Mouse (Mus musculus) midbrain, embryonic 16.5 days (tissue): Measurements from ENCODE around the gene Batf2. TPM values are rescaled to one million over a fixed set of nuclear protein-coding genes. Genes with fewer than 3 reads are reported as not detected.
"Not testable (repeated sequence)": the region's sequence is repeated elsewhere in the genome, so short reads cannot be mapped to it uniquely, and the experiment has no call there.

Experiments
- ATAC-seq: fragments of 200-750 bp; cut with Nextera tagmentation; 2 replicates; pipeline ENCODE4 v1.8.0; 2017; ENCODE audit warnings: moderate TSS enrichment
- H3K27ac ChIP-seq: fragments of 300-500 bp; sonication (generic); 2 replicates; pipeline ENCODE4 v1.5.1; 2014; ENCODE audit warnings: mild to moderate bottlenecking, low read length, mixed read lengths
- H3K27me3 ChIP-seq: fragments of 300-500 bp; sonication (generic); 2 replicates; pipeline ENCODE4 v1.6.1; 2014; ENCODE audit warnings: low read depth, low read length, mixed read lengths; ENCODE audit not compliant: control insufficient read depth, insufficient read depth
- H3K36me3 ChIP-seq: fragments of 300-500 bp; sonication (generic); 2 replicates; pipeline ENCODE4 v1.6.1; 2014; ENCODE audit warnings: mild to moderate bottlenecking, low read length, moderate library complexity, mixed read lengths; ENCODE audit not compliant: control insufficient read depth, insufficient read depth
- H3K4me1 ChIP-seq: fragments of 300-500 bp; sonication (generic); 2 replicates; pipeline ENCODE4 v1.6.1; 2014; ENCODE audit warnings: mild to moderate bottlenecking, low read length, mixed read lengths; ENCODE audit not compliant: control insufficient read depth, insufficient read depth
- H3K4me2 ChIP-seq: fragments of 300-500 bp; sonication (generic); 2 replicates; pipeline ENCODE4 v1.6.1; 2014; ENCODE audit warnings: mild to moderate bottlenecking, low read length, mixed read lengths
- H3K4me3 ChIP-seq: fragments of 300-500 bp; sonication (generic); 2 replicates; pipeline ENCODE4 v1.5.1; 2014; ENCODE audit warnings: low read depth, mild to moderate bottlenecking, low read length, moderate library complexity, mixed read lengths
- H3K9ac ChIP-seq: fragments of 300-500 bp; sonication (generic); 2 replicates; pipeline ENCODE4 v1.6.1; 2014; ENCODE audit warnings: low read depth, low read length, mixed read lengths
- H3K9me3 ChIP-seq: fragments of 300-500 bp; sonication (generic); replicated peaks from 2 replicates; pipeline ENCODE4 v1.6.1; 2014; ENCODE audit warnings: mild to moderate bottlenecking, low read length, mixed read lengths; ENCODE audit not compliant: control insufficient read depth, poor library complexity, severe bottlenecking
- WGBS: fragments of 180-500 bp; shearing (Covaris S2); extraction: QIAGEN DNeasy Blood & Tissue Kit; methylation state at CpG from one replicate; pipeline ENCODE4 v1.1.7; 2014; 5-methylcytosine and 5-hydroxymethylcytosine counted together
- polyA plus RNA-seq: library from polyadenylated mRNA; unstranded; fragments of >200 nt; fragmentation: Nextera tagmentation; extraction: Ambion mirVana; gene quantifications from 2 replicates; pipeline ENCODE4 v1.2.1, GENCODE M21; 2015

Batf2 gene
- polyA plus RNA-seq, 1 experiment from 2014 or later, result not detected

DNA sequence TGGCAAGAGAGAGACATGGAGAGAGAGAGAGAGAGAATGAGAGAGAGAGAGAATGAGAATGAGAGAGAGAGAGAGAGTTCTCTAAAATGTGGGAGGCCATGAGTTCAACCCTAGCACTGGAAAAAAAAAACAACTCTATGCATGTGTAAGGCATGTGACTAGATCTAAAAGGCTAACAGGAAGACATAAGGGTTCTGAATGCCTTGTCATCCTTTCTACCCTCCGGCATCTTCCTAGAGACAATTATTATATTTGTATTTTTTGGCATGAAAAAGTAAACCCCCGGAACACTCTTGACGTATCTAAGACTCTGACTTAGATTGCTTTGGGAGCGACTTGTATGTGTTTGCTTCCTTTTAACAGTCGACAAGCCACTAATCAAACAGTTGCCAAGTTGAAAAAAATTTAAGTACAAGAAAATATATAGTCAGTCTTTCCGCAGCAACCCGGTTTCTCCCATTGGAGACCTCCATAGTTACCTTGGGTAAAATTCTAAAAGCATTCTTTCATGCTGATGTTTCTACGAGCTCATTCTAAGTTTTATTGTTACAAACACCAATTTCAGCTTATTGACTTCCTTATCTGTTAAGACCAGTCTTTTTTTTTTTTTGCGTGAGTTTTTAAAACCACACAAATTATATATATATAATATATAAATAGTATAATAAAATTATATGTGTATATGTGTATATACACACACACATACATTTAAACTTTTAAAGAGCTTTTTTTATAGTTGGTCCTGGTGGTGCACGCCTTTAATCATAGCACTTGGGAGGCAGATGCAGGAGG lies 13.8 kb upstream of the Batf2 start:
- H3K4me2 ChIP-seq, result peak overlapping the region; percentile 59
- peak overlapping the region; percentile 90; the same call in 1 of the 2 replicates for H3K27ac ChIP-seq
- H3K4me3 ChIP-seq, result peak overlapping the region; percentile 53
- H3K4me1 ChIP-seq, result peaks cover 7% of the 10 kb centered on the region
- H3K9me3 ChIP-seq, result no peaks in the 10 kb centered on the region
- H3K27me3 ChIP-seq, result no peaks in the 10 kb centered on the region
- 78% methylated on average over 10 of the region's 10 CpGs for WGBS
- no peak overlapping the region for H3K9ac ChIP-seq
- ATAC-seq, result no peak
- no peaks in the 10 kb centered on the region for H3K36me3 ChIP-seq

DNA sequence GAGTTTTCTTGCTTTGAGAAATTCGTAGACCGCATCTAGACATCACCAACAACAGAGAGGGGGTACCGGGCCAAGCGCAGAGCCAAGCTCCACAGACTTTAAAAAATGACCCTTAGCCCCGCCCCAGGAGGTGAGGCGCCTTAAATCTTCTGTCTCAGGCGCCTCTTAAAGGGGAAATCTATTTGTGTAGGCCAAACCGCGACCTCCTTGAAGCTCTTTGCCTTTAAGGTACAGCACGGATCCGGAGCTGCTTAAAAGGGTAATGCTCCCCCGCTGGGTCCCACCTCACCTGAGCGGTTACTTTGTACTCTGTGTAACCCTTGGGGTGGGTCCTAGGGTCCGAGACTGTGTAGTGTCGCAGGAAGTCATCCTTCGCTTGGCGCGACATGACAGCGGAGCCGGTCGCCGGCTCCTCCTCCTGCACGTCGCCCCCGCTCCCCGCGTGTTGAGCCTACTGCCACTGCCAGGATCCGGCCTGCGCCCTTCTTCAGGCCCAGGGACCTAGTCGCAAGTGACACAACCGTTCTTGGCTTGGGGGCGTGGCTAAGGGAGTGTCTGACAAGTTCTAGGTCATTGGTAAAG lies 12.9 kb upstream of the Batf2 start, which contains the start of gene Snx15:
Gene Snx15, minus strand, starts transcription at position 545 of the 582 bp plus-strand sequence.
- no peaks in the 10 kb centered on the region for H3K27me3 ChIP-seq
- H3K36me3 ChIP-seq, result no peaks in the 10 kb centered on the region
- WGBS, result under 1% methylated on average over 32 of the region's 32 CpGs
- peak; percentile 95 for ATAC-seq
- peak within 1 kb of the TSS; percentile 72 for H3K9ac ChIP-seq
- peak within 1 kb of the TSS; percentile 53 for H3K4me3 ChIP-seq
- H3K27ac ChIP-seq, result peak within 1 kb of the TSS; percentile 90
- no peaks in the 10 kb centered on the region for H3K9me3 ChIP-seq
- H3K4me1 ChIP-seq, result peaks cover 7% of the 10 kb centered on the region
- peak within 1 kb of the TSS; percentile 59 for H3K4me2 ChIP-seq

DNA sequence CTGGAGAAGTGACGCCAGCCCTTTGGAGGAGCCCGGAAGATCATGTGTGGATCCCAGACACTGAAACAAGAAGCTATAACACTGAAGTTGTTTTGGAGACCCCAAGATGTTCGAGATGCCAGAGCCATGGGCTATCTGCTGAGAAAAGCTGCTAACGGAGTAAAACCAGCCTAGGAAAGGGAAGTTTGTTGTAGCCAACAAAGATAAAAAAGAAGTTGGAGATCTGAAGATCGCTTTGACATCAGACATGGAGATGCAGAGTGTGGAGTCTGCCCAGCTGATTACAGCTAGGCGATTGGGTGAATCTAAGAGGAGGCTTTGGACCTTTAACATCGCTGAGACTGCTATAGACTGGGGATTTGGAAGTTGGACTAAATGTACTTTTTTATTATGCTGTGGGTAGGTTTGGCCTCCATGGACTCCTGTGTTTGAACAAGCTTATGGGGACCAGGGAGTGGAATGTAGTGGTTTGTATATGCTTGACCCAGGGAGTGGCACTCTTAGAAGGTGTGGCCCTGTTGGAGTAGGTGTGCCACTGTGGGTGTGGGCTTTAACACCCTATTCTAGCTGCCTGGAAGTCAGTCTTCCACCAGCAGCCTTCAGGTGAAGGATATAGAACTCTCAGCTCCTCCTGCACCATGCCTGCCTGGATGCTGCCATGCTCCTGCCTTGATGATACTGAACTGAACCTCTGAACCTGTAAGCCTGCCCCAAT lies 10.2 kb upstream of the Batf2 start:
- not testable (repeated sequence) for H3K4me3 ChIP-seq, H3K36me3 ChIP-seq, H3K9ac ChIP-seq, H3K27ac ChIP-seq, ATAC-seq, H3K4me1 ChIP-seq, H3K4me2 ChIP-seq, H3K27me3 ChIP-seq, H3K9me3 ChIP-seq
- 76% methylated on average over 7 of the region's 7 CpGs for WGBS

DNA sequence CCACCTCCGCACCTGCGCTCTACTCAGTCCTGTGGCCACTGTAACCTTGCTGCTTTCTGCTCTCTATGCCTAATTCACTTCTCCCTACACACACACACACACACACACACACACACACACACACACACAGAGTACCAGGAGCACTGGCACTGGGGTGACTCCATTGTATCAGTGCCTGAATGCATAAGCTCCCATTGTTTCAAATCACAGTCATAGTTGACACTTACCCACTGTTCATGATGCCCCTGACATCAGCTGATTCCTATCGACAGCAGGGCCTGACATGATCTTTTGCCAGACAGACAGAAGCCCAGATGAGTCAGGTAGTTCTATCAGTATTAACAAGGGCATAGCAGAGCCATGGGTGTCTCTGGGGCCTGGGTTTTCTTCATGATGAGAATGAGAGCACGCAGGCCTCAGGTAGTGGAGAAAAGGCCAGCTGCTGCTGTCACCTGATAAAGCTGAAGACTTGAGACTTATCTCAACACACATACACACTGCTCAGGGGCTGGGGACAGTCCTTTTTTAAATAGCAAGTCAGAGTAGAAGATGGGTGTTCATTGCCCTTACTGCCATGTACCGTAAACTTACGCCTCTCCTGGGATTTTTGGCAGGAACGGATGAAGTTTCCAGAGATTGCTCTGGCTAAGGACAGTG lies 8.5 kb upstream of the Batf2 start:
- Histone ChIP-seq H3K9ac (no peak overlapping the region), H3K4me3 (no peak overlapping the region), H3K4me1 (peaks cover 4% of the 10 kb centered on the region; the same call in 1 of the 2 replicates), H3K27ac (0 out of 2 replicates have a peak overlapping the region, but pooled peaks have one; percentile 20), H3K36me3 (0 out of 2 replicates have a peak, but pooled peaks cover 11% of the 10 kb centered on the region), H3K9me3 (no peaks in the 10 kb centered on the region), H3K4me2 (no peak overlapping the region), H3K27me3 (no peaks in the 10 kb centered on the region)
- WGBS, result 86% methylated on average over 7 of the region's 7 CpGs
- no peak for ATAC-seq

DNA sequence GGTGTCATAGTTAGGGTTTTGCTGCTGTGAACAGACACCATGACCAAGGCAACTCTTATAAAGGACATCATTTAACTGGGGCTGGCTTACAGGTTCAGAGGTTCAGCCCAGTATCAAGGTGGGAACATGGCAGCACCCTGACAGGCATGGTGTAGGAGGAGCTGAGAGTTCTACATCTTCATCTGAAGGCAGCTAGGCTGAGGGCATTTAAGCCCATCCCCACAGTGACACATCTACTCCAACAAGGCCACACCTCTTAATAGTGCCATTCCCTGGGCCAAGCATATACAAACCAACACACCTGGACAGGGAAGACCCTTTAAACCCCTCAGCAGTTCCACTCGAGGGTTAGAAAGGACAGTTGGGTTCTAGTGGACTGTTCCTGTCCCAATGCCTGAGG lies 7.6 kb upstream of the Batf2 start:
- H3K36me3 ChIP-seq, result 0 out of 2 replicates have a peak, but pooled peaks cover 14% of the 10 kb centered on the region
- not testable (repeated sequence) for H3K27ac ChIP-seq, H3K27me3 ChIP-seq, ATAC-seq, H3K4me1 ChIP-seq, H3K4me3 ChIP-seq, H3K9ac ChIP-seq, H3K4me2 ChIP-seq, H3K9me3 ChIP-seq
- WGBS, result 46% methylated on average over 1 of the region's 1 CpGs

DNA sequence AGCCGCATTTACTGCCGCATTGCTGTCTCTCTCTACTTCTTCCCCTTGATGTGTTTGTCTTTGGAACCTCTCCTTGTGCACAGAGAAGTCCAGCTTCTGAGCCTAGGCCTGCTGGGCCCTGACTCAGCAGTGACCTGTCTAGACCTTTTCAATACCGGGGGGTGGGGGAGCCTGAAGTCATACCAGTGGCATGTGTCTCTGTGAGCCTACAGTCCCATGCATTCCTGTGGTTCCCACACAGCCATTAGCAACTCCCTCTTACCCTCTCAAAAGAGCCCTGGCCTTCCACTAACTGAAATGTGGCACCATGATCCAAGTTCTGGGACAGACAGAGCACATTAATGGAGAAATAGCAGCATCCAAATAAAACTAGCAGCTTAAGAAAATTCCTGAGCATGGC lies 4.4 kb upstream of the Batf2 start:
- Histone ChIP-seq H3K9ac (no peak overlapping the region), H3K9me3 (no peaks in the 10 kb centered on the region), H3K4me3 (no peak overlapping the region), H3K27me3 (no peaks in the 10 kb centered on the region), H3K4me1 (peaks cover 9% of the 10 kb centered on the region), H3K27ac (no peak overlapping the region), H3K36me3 (0 out of 2 replicates have a peak, but pooled peaks cover 14% of the 10 kb centered on the region), H3K4me2 (no peak overlapping the region)
- WGBS, result 85% methylated on average over 3 of the region's 3 CpGs
- ATAC-seq, result no peak

DNA sequence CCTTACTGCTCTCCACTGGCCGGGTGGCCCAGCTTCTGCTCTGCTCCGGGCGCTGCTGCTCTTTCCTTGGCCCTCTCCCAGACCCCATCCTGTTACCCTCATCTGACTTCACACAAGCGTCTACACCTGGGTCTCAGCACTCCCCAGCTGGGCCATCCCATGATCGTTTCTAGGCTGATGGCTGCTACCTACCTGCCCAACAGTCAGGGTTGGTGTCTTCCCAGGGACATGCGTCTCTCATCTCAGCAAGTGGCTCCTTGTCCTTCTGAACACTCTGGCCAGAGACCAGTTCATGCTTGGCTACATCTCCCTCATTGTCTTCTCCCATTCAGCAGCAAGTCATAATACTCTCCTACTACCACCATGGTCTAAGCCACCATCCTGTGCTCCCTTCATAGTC lies 1.1 kb upstream of the Batf2 start:
- H3K27ac ChIP-seq, result peak overlapping the region; percentile 99; the same call in 1 of the 2 replicates

DNA sequence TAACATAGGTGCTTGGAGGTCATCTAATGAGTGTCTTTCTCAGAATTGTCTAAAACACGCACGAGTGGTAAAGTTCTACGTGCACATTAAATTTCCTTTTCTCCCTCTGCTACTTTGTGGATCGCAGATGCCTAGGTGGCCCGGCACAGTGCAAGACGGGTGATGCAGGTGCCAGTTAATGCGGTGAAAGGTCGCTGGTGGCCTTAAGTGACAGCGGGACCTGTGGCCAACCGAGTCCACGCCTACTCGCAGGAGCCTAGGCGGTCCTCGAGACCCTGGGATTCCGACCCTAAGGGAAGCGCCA lies 457 bp upstream of the Batf2 start:
- Histone ChIP-seq H3K4me2 (peak overlapping the region; percentile 88), H3K36me3 (0 out of 2 replicates have a peak, but pooled peaks cover 8% of the 10 kb centered on the region), H3K4me1 (peaks cover 12% of the 10 kb centered on the region), H3K4me3 (peak overlapping the region; percentile 71), H3K27ac (peak overlapping the region; percentile 99), H3K9me3 (no peaks in the 10 kb centered on the region), H3K27me3 (no peaks in the 10 kb centered on the region), H3K9ac (peak overlapping the region; percentile 94)
- WGBS, result 5% methylated on average over 16 of the region's 16 CpGs
- no peak for ATAC-seq

More for the DNA sequence above, 1.1 kb upstream of the Batf2 start:
- WGBS, result 95% methylated on average over 6 of the region's 6 CpGs
- no peak for ATAC-seq
- no peaks in the 10 kb centered on the region for H3K9me3 ChIP-seq
- H3K9ac ChIP-seq, result peak overlapping the region; percentile 94
- H3K36me3 ChIP-seq, result 0 out of 2 replicates have a peak, but pooled peaks cover 11% of the 10 kb centered on the region
- peak overlapping the region; percentile 88 for H3K4me2 ChIP-seq
- H3K4me1 ChIP-seq, result peaks cover 12% of the 10 kb centered on the region
- no peaks in the 10 kb centered on the region for H3K27me3 ChIP-seq
- peak overlapping the region; percentile 71 for H3K4me3 ChIP-seq
